Mouse (Mus musculus) heart, adult 18-20 months (tissue): ENCODE data around the gene Nelfa. TPM values are rescaled to one million over a fixed set of nuclear protein-coding genes. Genes with fewer than 3 reads are reported as not detected.

Experiments used
- microRNA-seq, 2 experiments: library from miRNA; unstranded; fragments of <30 nt; microRNA quantifications; one replicate each; pipeline ENCODE4 v1.2.0; 2022
- total RNA-seq, 2 experiments: library from RNA; stranded (reverse); gene quantifications; 2 replicates each; pipeline ENCODE4 v1.2.3; 2021

Gene Nelfa
- total RNA-seq, 2 experiments from 2014 or later: 9.0 to 9.1 TPM

Small RNA genes within 50 kb of the gene (microRNA-seq; reads per million reads assigned to microRNA genes)
- gene Mir7024: 0 reads per million in 2 experiments

Other genes starting within 250 kb of the Nelfa start
- 10 to 100 TPM; 10.3 to 11.9 TPM for gene Fgfr3, start 214.7 kb downstream of the Nelfa start, total RNA-seq
- gene Letm1, start 153.6 kb downstream of the Nelfa start, total RNA-seq: 100 to 1,000 TPM; 141 to 143 TPM
- 10 to 100 TPM; 22.2 to 22.8 TPM for gene Nsd2, start 115.7 kb downstream of the Nelfa start, total RNA-seq
- 1 to 10 TPM; 3.3 to 4.0 TPM for gene Gm1673, start 47.0 kb upstream of the Nelfa start, total RNA-seq
- gene Nat8l, start 59.6 kb upstream of the Nelfa start, total RNA-seq: 1 to 10 TPM; 1.5 to 3.7 TPM
- 10 to 100 TPM; 10.9 to 13.0 TPM for gene Poln, start 233.0 kb upstream of the Nelfa start, total RNA-seq
- 1 to 10 TPM; 5.3 TPM for gene Haus3, start 233.1 kb upstream of the Nelfa start, total RNA-seq